Mouse (Mus musculus) frontal cortex, adult 2 months (tissue): ENCODE results near the gene Zscan18. TPM values are rescaled to one million over a fixed set of nuclear protein-coding genes. Genes with fewer than 3 reads are reported as not detected.

Source experiments
- polyA plus RNA-seq: library from polyadenylated mRNA; depleted of rRNA; stranded (reverse); fragments of >200 nt; gene quantifications from 2 replicates; pipeline ENCODE4 v1.2.3, GENCODE M21; 2012; rRNA removed

Gene Zscan18
- polyA plus RNA-seq, 1 experiment = 22.7 TPM

Other genes with a start within 250 kb of the Zscan18 start
- gene Vmn2r53, start 194.8 kb downstream of the Zscan18 start, polyA plus RNA-seq = 0.02 TPM in 2 replicates
- gene Vmn2r54, start 163.3 kb downstream of the Zscan18 start, polyA plus RNA-seq = 0.06 TPM in 1 of 2 replicates, not detected in the other
- not detected in 2 replicates for gene Vmn2r55, start 118.6 kb downstream of the Zscan18 start, polyA plus RNA-seq
- gene Vmn2r56, start 68.6 kb downstream of the Zscan18 start, polyA plus RNA-seq = 0.06 TPM in 1 of 2 replicates, not detected in the other
- gene Zfp329, start 15.2 kb upstream of the Zscan18 start, polyA plus RNA-seq = 19.2 and 24.5 TPM in 2 replicates
- gene Zfp110, start 31.1 kb upstream of the Zscan18 start, polyA plus RNA-seq = 8.8 and 10.4 TPM in 2 replicates
- 4.6 and 5.3 TPM in 2 replicates for gene Zfp128, start 77.5 kb upstream of the Zscan18 start, polyA plus RNA-seq
- gene Zscan22, start 94.2 kb upstream of the Zscan18 start, polyA plus RNA-seq = 12.9 TPM in 2 replicates
- 776 and 848 TPM in 2 replicates for gene Rps5, start 118.7 kb upstream of the Zscan18 start, polyA plus RNA-seq
- 0.69 and 0.86 TPM in 2 replicates for gene Rnf225, start 123.8 kb upstream of the Zscan18 start, polyA plus RNA-seq
- gene Zfp324, start 162.2 kb upstream of the Zscan18 start, polyA plus RNA-seq = 5.7 and 6.1 TPM in 2 replicates
- 14.1 and 15.1 TPM in 2 replicates for gene Zfp446, start 174.2 kb upstream of the Zscan18 start, polyA plus RNA-seq
- 0.64 and 1.3 TPM in 2 replicates for gene Slc27a5, start 194.6 kb upstream of the Zscan18 start, polyA plus RNA-seq
- 234 and 279 TPM in 2 replicates for gene Trim28, start 195.5 kb upstream of the Zscan18 start, polyA plus RNA-seq
- gene Zbtb45, start 206.4 kb upstream of the Zscan18 start, polyA plus RNA-seq = 34.3 and 36.8 TPM in 2 replicates
- gene Chmp2a, start 231.2 kb upstream of the Zscan18 start, polyA plus RNA-seq = 239 and 244 TPM in 2 replicates
- 362 and 411 TPM in 2 replicates for gene Ube2m, start 234.6 kb upstream of the Zscan18 start, polyA plus RNA-seq